Mouse (Mus musculus) brain, embryonic 14.5 days (tissue): ENCODE results near the gene Gm10961.

Source experiments
- CTCF ChIP-seq: fragments of 200-500 bp; IDR thresholded peaks from 2 replicates; pipeline ENCODE4 v1.5.1; 2012; ENCODE audit warnings: inconsistent platforms, mild to moderate bottlenecking, moderate library complexity, borderline replicate concordance; ENCODE audit not compliant: insufficient read depth, insufficient read length; ENCODE audit errors: extremely low read depth
- POLR2A ChIP-seq: fragments of 200-500 bp; IDR thresholded peaks from 2 replicates; pipeline ENCODE4 v1.6.1; 2012; ENCODE audit warnings: mild to moderate bottlenecking, inconsistent platforms, borderline replicate concordance; ENCODE audit not compliant: poor library complexity, insufficient read depth, insufficient read length, severe bottlenecking; ENCODE audit errors: extremely low read depth

DNA sequence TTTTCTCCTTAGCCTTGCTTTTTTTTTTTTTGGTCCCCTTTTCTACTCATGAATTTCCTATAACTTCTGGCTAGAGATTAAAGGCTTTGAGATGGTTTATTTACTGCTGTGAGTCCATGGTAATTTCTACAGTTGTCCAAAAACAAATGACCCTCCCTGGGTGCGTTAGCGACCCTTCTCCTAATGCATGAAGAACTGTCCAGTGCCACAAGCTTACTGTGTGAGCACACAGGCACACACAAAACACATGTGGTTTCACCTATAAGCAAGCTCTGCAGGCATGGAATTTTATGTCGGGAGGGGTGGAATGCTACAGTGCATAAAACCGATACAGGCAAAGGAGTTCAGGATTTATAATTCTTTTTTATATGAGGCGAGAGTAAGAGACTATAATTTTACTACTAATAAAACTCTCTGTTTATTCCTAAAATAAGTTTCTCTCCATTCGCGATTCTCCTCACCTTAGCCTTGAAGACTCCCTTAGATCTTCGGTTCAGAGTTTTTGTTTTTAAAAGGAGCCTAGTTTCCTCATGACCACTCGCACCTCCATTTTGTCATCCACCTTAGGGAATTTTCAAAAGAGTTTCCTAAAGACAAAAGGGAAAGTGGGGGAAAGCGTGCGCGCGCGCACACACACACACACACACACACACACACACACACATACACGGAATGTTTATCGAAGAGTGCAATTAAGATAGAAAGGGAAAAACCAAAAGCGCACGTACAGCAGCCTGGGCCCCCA, 48.8 kb upstream of the Gm10961 start:
- TF ChIP-seq POLR2A (no peak), CTCF (no peak)
